Mouse (Mus musculus) olfactory bulb, adult 2 months (tissue): Measurements from ENCODE around the gene Fbxo42. TPM values are rescaled to one million over a fixed set of nuclear protein-coding genes. Genes with fewer than 3 reads are reported as not detected.

Experiments
- H3K27ac ChIP-seq: fragments of 200-500 bp; 2 replicates; pipeline ENCODE4 v1.5.1; 2012; ENCODE audit warnings: low read depth, low read length; ENCODE audit not compliant: insufficient read depth
- H3K4me1 ChIP-seq: fragments of 200-500 bp; 2 replicates; pipeline ENCODE4 v1.6.1; 2012; ENCODE audit warnings: low read length; ENCODE audit not compliant: control insufficient read depth, insufficient read depth
- H3K4me3 ChIP-seq: fragments of 200-500 bp; 2 replicates; pipeline ENCODE4 v1.5.1; 2012; ENCODE audit warnings: mild to moderate bottlenecking, low read depth, low read length, moderate library complexity; ENCODE audit not compliant: insufficient read depth
- CTCF ChIP-seq: fragments of 200-500 bp; IDR thresholded peaks from 2 replicates; pipeline ENCODE4 v1.5.1; 2012; ENCODE audit warnings: low read depth, mild to moderate bottlenecking, low read length, moderate library complexity; ENCODE audit not compliant: insufficient read depth
- POLR2A ChIP-seq: fragments of 200-500 bp; IDR thresholded peaks from 2 replicates; pipeline ENCODE4 v1.6.1; 2012; ENCODE audit warnings: mild to moderate bottlenecking, low read depth, low read length, moderate library complexity; ENCODE audit not compliant: insufficient read depth
- WGBS: fragments of 180-500 bp; shearing (Covaris S2); methylation state at CpG from one replicate; pipeline ENCODE4 v1.1.7; 2018; 5-methylcytosine and 5-hydroxymethylcytosine counted together
- polyA plus RNA-seq: library from polyadenylated mRNA; stranded (reverse); fragments of >200 nt; gene quantifications from 2 replicates; pipeline ENCODE4 v1.2.4, GENCODE M21; 2012; ENCODE audit warnings: low replicate concordance; ENCODE audit not compliant: missing spikeins, insufficient read depth, insufficient read length

The Fbxo42 gene
- polyA plus RNA-seq, 1 experiment = 51.1 TPM

DNA sequence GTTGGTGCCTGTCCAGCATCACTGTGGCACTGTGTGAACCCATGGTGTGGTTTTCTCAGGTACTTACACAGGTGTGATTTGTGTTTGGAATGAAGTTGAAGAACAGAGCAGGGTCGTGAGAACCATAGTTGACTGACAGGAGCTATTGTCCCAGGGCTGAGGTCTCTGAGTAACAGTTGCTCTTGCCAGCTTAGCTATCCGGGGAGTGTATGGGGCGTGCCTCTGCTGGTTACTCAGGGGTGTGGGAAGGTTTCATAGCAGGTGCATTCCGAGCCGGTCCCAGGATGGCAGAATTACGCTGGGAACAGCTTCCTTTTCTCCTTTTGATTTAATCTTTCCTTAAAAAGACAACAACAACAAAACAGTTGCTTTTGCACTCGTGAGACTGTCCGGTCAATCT, 33.1 kb downstream of the Fbxo42 start:
- Histone ChIP-seq H3K4me1 (peaks cover 17% of the 10 kb centered on the region), H3K27ac (no peak overlapping the region), H3K4me3 (no peak overlapping the region)
- WGBS = 77% methylated on average over 8 of the region's 8 CpGs
- TF ChIP-seq CTCF (no peak), POLR2A (no peak)

DNA sequence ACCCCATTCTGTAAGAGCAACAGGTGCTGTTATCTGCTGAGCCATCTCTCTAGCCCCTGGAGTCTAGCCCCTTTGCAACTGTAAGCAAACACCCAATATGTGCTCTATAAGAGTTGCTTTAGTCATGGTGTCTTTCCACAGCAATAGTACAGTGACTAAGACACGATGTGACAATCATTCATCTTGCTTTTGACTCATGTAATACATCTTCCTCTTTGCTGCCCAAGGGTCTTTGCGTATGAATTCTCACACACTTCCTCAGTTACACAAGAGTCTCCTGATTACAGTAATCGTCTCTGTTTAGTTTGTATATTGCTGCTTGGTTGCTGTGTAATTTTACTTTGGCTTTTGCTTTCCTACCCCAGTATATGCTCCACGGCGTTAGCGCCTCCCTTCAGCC, 34.3 kb downstream of the Fbxo42 start:
- Histone ChIP-seq H3K27ac (no peak overlapping the region), H3K4me3 (no peak overlapping the region), H3K4me1 (peaks cover 18% of the 10 kb centered on the region)
- 96% methylated on average over 6 of the region's 6 CpGs for WGBS
- TF ChIP-seq CTCF (no peak), POLR2A (no peak)

DNA sequence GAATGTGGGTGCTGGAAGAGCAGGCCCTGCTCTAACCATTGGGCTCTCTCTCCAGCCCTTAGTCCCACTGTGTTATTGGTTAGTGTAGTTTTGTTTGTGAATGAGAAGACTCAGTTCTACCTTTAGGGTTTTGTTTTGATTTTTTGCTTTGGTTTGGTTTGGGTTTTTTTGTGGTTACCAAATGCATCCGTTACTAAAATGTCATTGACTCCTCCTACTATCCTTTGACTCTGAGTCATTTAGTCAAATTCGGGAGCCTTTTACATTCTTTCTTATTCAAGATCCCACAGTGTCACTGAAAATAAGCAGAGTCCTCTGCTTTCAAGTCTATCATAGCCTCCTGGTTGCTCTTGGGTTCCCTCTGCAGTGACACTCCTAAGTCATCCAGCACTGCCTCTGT, 36.2 kb downstream of the Fbxo42 start:
- TF ChIP-seq POLR2A (no peak), CTCF (no peak)
- Histone ChIP-seq H3K27ac (no peak overlapping the region), H3K4me3 (no peak overlapping the region), H3K4me1 (peaks cover 12% of the 10 kb centered on the region)
- WGBS = 34% methylated on average over 2 of the region's 2 CpGs

DNA sequence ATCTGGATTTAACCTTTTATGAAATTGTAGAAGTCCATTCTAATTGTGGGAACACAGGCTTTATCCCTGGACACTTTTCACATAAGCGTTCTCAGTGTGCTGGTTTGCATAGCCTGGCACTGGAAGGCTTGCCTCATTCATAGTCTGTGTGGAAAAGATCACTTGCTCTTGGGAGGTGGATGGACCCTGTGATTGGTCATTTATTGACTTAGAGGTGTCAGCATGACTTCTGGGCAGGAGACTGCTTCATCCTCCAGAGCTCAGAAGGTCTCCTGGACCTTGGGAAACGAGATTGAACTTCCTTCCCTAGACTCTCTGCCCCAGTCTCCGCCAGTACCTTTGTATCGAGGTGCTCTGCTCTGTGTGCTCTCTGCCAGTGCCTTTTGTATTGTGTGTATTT, 36.7 kb downstream of the Fbxo42 start:
- peaks cover 10% of the 10 kb centered on the region for H3K4me1 ChIP-seq
- H3K4me3 ChIP-seq = no peak overlapping the region
- WGBS = 94% methylated on average over 4 of the region's 4 CpGs
- no peak overlapping the region for H3K27ac ChIP-seq
- TF ChIP-seq CTCF (no peak), POLR2A (no peak)

DNA sequence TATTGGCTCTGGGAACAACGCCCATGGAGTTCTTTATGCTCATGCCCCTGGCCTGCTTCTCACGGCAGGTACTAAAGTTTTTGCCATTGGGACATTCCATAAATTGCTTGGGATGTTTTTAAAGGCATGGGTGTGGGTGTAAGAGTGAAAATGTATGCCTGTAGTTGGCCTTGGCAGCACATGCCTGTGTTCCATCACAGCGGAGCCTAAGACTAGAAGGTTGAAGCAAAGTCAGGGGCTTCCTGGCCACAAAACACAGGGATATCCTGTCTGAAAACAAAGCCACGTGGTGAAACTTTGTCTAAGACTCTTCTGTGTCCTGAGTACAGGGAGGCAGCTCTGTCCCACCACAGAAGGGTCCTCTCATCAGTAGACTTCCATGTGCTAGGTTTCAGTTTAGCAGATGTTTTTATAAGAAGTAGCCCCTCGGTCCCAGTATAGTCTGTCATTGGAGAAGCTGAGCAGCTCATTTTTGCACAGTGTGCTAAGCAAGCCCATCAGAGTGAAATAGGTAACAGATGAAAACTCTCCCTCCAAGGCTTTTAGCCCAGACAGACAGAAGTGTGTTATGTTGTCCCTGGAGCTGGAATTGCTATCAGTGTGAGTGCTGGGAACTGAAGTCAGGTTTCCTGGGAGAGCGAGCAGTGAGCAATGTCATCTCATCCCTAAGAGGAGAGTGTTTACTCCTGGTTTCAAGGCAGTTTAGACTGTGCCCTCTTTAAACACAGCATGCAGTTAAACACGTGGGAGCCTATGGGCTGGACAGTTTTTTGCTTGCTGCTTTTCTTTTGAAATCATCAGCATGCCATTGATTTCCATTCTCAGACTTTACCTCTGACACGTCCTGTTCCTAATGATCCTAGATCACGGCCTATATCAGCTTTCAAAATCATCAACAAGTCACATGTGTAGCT, 39.5 kb downstream of the Fbxo42 start:
- Histone ChIP-seq H3K27ac (no peak overlapping the region), H3K4me1 (peaks cover 10% of the 10 kb centered on the region), H3K4me3 (no peak overlapping the region)
- WGBS = 74% methylated on average over 9 of the region's 9 CpGs
- TF ChIP-seq POLR2A (no peak), CTCF (no peak)

DNA sequence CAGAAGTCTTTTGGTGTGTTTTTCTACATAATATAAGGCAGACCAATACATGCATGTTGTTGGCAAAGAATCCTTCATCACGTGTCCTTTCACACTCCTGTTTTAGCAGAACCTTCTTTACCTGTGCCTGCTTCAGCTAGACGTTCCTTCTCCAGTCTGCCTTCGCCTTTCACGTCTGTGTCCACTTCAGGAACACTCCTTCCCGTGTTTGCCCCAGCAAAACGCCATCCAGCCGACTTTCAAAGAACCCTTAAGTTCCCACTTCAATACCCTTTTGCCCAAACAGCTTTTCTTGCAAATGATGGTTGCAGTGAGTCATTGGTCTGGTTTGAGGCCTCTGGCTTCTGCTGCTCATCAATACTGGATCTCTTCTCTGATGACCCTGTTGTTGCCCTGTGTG, 43.6 kb downstream of the Fbxo42 start:
- H3K27ac ChIP-seq = no peak overlapping the region
- no peak for TF ChIP-seq POLR2A
- no peak for TF ChIP-seq CTCF
- H3K4me1 ChIP-seq = 0 out of 2 replicates have a peak, but pooled peaks cover under 1% of the 10 kb centered on the region
- H3K4me3 ChIP-seq = no peak overlapping the region
- 88% methylated on average over 7 of the region's 7 CpGs for WGBS

DNA sequence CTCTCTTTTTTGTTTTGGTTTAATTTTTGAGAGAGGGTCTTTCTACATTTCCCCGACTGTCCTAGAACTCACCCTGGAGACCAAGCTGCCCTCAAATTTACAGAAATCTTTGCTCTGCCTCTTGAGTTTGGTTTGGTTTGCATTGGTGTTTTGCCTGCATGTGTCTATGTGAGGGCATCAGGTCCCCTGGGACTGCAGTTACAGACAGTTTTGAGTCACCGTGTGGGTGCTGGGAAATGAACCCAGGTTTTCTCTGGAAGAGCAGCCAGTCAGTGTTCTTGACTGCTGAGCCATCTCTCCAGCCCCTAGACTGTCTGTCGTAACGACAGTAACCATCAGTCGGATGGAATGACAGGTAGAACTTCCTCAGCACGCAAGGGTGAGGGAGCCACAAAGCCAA, 46.8 kb downstream of the Fbxo42 start:
- H3K27ac ChIP-seq = no peak overlapping the region
- no peak overlapping the region for H3K4me3 ChIP-seq
- WGBS = 93% methylated on average over 6 of the region's 6 CpGs
- TF ChIP-seq POLR2A (no peak), CTCF (no peak)
- no peaks in the 10 kb centered on the region for H3K4me1 ChIP-seq

DNA sequence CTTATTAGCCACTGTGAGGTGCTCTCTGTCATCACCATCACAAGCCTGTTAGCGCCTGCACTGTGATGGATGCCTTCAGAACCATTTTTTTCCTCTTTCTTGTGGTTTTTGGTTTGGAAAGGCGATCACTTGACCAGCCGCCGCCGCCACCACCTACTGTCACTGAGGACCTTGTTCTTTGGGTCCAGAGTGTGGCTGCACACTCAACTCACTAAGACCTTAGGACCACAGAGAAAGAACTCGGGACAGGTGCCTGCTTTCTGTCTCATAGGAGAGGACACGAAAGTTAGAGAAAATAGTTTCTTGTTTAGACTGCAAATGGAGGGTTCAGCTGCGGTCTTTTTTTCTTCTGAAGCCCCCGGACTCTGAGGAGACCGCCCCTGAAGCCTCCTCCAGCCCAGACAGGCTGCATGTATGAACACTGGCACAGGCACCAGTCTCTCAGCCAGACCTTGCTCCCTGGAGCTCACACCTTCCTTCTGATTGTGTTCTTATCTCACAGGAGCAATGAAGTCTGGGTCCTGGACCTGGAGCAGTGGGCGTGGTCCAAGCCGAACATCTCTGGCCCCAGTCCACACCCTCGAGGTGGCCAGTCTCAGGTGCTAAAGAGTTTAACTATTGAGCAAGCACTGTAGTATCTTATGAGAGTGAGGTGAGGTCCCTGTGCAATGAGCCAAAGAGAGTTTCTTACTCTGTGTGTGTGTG, 49.4 kb downstream of the Fbxo42 start:
- 98% methylated on average over 13 of the region's 13 CpGs for WGBS
- Histone ChIP-seq H3K27ac (no peak overlapping the region), H3K4me3 (no peak overlapping the region), H3K4me1 (no peaks in the 10 kb centered on the region; the same call in 1 of the 2 replicates)
- no peak for TF ChIP-seq POLR2A
- no peak for TF ChIP-seq CTCF

DNA sequence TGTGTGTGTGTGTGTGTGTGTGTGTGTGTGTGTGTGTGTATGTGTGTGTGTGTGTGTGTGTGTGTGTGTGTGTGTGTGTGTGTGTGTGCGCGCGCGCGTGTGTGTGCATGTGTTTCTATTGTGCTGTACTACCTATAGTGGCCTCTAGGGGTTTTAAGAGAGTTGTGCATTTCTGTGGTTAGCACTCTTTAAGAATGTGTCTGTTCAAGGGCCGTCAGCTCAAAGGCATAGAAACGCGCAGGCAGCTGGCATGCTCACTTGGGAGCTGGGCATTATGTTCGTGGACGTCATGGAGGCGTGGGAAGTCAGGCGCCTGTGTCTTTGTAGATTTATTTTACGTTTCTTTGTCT, 49.9 kb downstream of the Fbxo42 start:
- no peak overlapping the region for H3K4me3 ChIP-seq
- no peak for TF ChIP-seq POLR2A
- no peak for TF ChIP-seq CTCF
- WGBS = over 99% methylated on average over 13 of the region's 13 CpGs
- H3K27ac ChIP-seq = no peak overlapping the region
- H3K4me1 ChIP-seq = no peaks in the 10 kb centered on the region; the same call in 1 of the 2 replicates
